Mouse (Mus musculus): ENCODE data around the gene Tpi1. TPM values are rescaled to one million over a fixed set of nuclear protein-coding genes. Genes with fewer than 3 reads are reported as not detected.

Gene Tpi1
- polyA plus RNA-seq, 1 experiment from 2014 or later = 1,127 TPM

GRCm38 (mm10) chr6:124828868-124829798, 15.0 kb upstream of the Tpi1 start, which contains the start of the genes Usp5 and Cdca3:
Gene Usp5, minus strand, starts transcription at chr6:124829484.
Gene Cdca3, plus strand, starts transcription at chr6:124829547.
- under 1% methylated on average over 55 of the region's 55 CpGs for WGBS
- peaks cover 16% of the 10 kb centered on the region for H3K4me1 ChIP-seq (replicated peaks)
- peaks cover 25% of the 10 kb centered on the region for H3K36me3 ChIP-seq
- H3K9me3 ChIP-seq = no peaks in the 10 kb centered on the region
- peak; percentile 94 for ATAC-seq
- H3K4me2 ChIP-seq (replicated peaks) = peak within 1 kb of the TSS; percentile 90
- no peaks in the 10 kb centered on the region for H3K27me3 ChIP-seq (replicated peaks)
- peak within 1 kb of the TSS; percentile 94 for H3K27ac ChIP-seq
- H3K9ac ChIP-seq = peak within 1 kb of the TSS; percentile 70
- peak within 1 kb of the TSS; percentile 54 for H3K4me3 ChIP-seq (replicated peaks)

- Histone ChIP-seq H3K4me1 (replicated peaks) (peaks cover 16% of the 10 kb centered on the region), H3K4me3 (replicated peaks) (peak overlapping the region; percentile 54), H3K36me3 (peaks cover 33% of the 10 kb centered on the region), H3K4me2 (replicated peaks) (peak overlapping the region; percentile 76), H3K9ac (peak overlapping the region; percentile 54), H3K27ac (peak overlapping the region; percentile 13; the same call in 1 of the 2 replicates), H3K27me3 (replicated peaks) (no peaks in the 10 kb centered on the region), H3K9me3 (no peaks in the 10 kb centered on the region)
- WGBS = 23% methylated on average over 10 of the region's 10 CpGs
- no peak for ATAC-seq
These were observed 14.1 kb upstream of the Tpi1 start for GRCm38 (mm10) chr6:124828101-124828592.

GRCm38 (mm10) chr6:124822049-124822448, 8.0 kb upstream of the Tpi1 start:
- H3K9me3 ChIP-seq = no peaks in the 10 kb centered on the region
- 93% methylated on average over 4 of the region's 4 CpGs for WGBS
- no peak for ATAC-seq
- no peak overlapping the region for H3K4me2 ChIP-seq (replicated peaks)
- peaks cover 76% of the 10 kb centered on the region for H3K36me3 ChIP-seq
- no peak overlapping the region for H3K4me3 ChIP-seq (replicated peaks)
- H3K27ac ChIP-seq = no peak overlapping the region
- no peaks in the 10 kb centered on the region for H3K4me1 ChIP-seq (replicated peaks)
- H3K27me3 ChIP-seq (replicated peaks) = no peaks in the 10 kb centered on the region
- no peak overlapping the region for H3K9ac ChIP-seq

- Histone ChIP-seq H3K4me3 (replicated peaks) (no peak overlapping the region), H3K4me1 (replicated peaks) (no peaks in the 10 kb centered on the region), H3K36me3 (peaks cover 77% of the 10 kb centered on the region), H3K9me3 (no peaks in the 10 kb centered on the region), H3K9ac (no peak overlapping the region), H3K27me3 (replicated peaks) (no peaks in the 10 kb centered on the region), H3K27ac (no peak overlapping the region), H3K4me2 (replicated peaks) (no peak overlapping the region)
- 94% methylated on average over 5 of the region's 5 CpGs for WGBS
- no peak for ATAC-seq
These were observed 6.8 kb upstream of the Tpi1 start for GRCm38 (mm10) chr6:124820891-124821290.

- H3K4me2 ChIP-seq (replicated peaks) = no peak overlapping the region
- peaks cover 57% of the 10 kb centered on the region for H3K36me3 ChIP-seq
- H3K4me3 ChIP-seq (replicated peaks) = no peak overlapping the region
- H3K9ac ChIP-seq = no peak overlapping the region
- WGBS = 88% methylated on average over 8 of the region's 8 CpGs
- H3K27ac ChIP-seq = no peak overlapping the region
- no peaks in the 10 kb centered on the region for H3K9me3 ChIP-seq
- no peak for ATAC-seq
- H3K4me1 ChIP-seq (replicated peaks) = peaks cover 13% of the 10 kb centered on the region
- no peaks in the 10 kb centered on the region for H3K27me3 ChIP-seq (replicated peaks)
These were observed 3.9 kb upstream of the Tpi1 start for GRCm38 (mm10) chr6:124817971-124818370.

- Histone ChIP-seq H3K4me1 (replicated peaks) (peaks cover 15% of the 10 kb centered on the region), H3K27me3 (replicated peaks) (no peaks in the 10 kb centered on the region), H3K27ac (no peak overlapping the region), H3K4me2 (replicated peaks) (no peak overlapping the region), H3K4me3 (replicated peaks) (no peak overlapping the region), H3K9me3 (no peaks in the 10 kb centered on the region), H3K36me3 (peaks cover 53% of the 10 kb centered on the region), H3K9ac (no peak overlapping the region)
- no peak for ATAC-seq
- 97% methylated on average over 8 of the region's 8 CpGs for WGBS
These were observed 3.5 kb upstream of the Tpi1 start for GRCm38 (mm10) chr6:124817563-124817962.

- H3K27ac ChIP-seq = no peak overlapping the region
- H3K4me2 ChIP-seq (replicated peaks) = no peak overlapping the region
- WGBS = 92% methylated on average over 11 of the region's 11 CpGs
- H3K9ac ChIP-seq = no peak overlapping the region
- ATAC-seq = no peak
- H3K9me3 ChIP-seq = no peaks in the 10 kb centered on the region
- H3K4me3 ChIP-seq (replicated peaks) = no peak overlapping the region
- peaks cover 50% of the 10 kb centered on the region for H3K36me3 ChIP-seq
- H3K27me3 ChIP-seq (replicated peaks) = no peaks in the 10 kb centered on the region
- peaks cover 20% of the 10 kb centered on the region for H3K4me1 ChIP-seq (replicated peaks)
These were observed 3.0 kb upstream of the Tpi1 start for GRCm38 (mm10) chr6:124817125-124817524.

- Histone ChIP-seq H3K9ac (no peak overlapping the region), H3K36me3 (peaks cover 50% of the 10 kb centered on the region), H3K4me3 (replicated peaks) (no peak overlapping the region), H3K4me2 (replicated peaks) (no peak overlapping the region), H3K27me3 (replicated peaks) (no peaks in the 10 kb centered on the region), H3K4me1 (replicated peaks) (peaks cover 25% of the 10 kb centered on the region), H3K9me3 (no peaks in the 10 kb centered on the region), H3K27ac (no peak overlapping the region)
- ATAC-seq = no peak
- 79% methylated on average over 4 of the region's 4 CpGs for WGBS
These were observed 2.5 kb upstream of the Tpi1 start for GRCm38 (mm10) chr6:124816611-124817010.

GRCm38 (mm10) chr6:124814858-124815774, 1.0 kb upstream of the Tpi1 start:
- H3K9ac ChIP-seq = no peak overlapping the region
- peak; percentile 2; the same call in 1 of the 2 replicates for ATAC-seq
- H3K4me3 ChIP-seq (replicated peaks) = no peak overlapping the region
- no peaks in the 10 kb centered on the region for H3K27me3 ChIP-seq (replicated peaks)
- peaks cover 29% of the 10 kb centered on the region for H3K4me1 ChIP-seq (replicated peaks)
- peak overlapping the region; percentile 79 for H3K4me2 ChIP-seq (replicated peaks)
- no peak overlapping the region for H3K27ac ChIP-seq
- H3K9me3 ChIP-seq = no peaks in the 10 kb centered on the region
- WGBS = 56% methylated on average over 9 of the region's 9 CpGs
- peaks cover 45% of the 10 kb centered on the region for H3K36me3 ChIP-seq

GRCm38 (mm10) chr6:124814448-124814847, 352 bp upstream of the Tpi1 start:
- Histone ChIP-seq H3K4me2 (replicated peaks) (peak overlapping the region; percentile 79), H3K9me3 (no peaks in the 10 kb centered on the region), H3K27ac (peak overlapping the region; percentile 36), H3K27me3 (replicated peaks) (no peaks in the 10 kb centered on the region), H3K4me1 (replicated peaks) (peaks cover 36% of the 10 kb centered on the region), H3K4me3 (replicated peaks) (peak overlapping the region; percentile 71), H3K9ac (peak overlapping the region; percentile 31; the same call in 1 of the 2 replicates), H3K36me3 (peaks cover 42% of the 10 kb centered on the region)
- 39% methylated on average over 8 of the region's 8 CpGs for WGBS
- peak; percentile 36 for ATAC-seq

GRCm38 (mm10) chr6:124813496-124813895, 600 bp downstream of the Tpi1 start:
- Histone ChIP-seq H3K4me3 (replicated peaks) (peak overlapping the region; percentile 71), H3K9me3 (no peaks in the 10 kb centered on the region), H3K4me1 (replicated peaks) (peaks cover 36% of the 10 kb centered on the region), H3K36me3 (peaks cover 33% of the 10 kb centered on the region), H3K4me2 (replicated peaks) (peak overlapping the region; percentile 79), H3K27ac (peak overlapping the region; percentile 94), H3K27me3 (replicated peaks) (no peaks in the 10 kb centered on the region), H3K9ac (peak overlapping the region; percentile 81)
- peak; percentile 60 for ATAC-seq
- 0% methylated on average over 18 of the region's 18 CpGs for WGBS

- H3K36me3 ChIP-seq = peaks cover 26% of the 10 kb centered on the region
- peak overlapping the region; percentile 79 for H3K4me2 ChIP-seq (replicated peaks)
- no peak for ATAC-seq
These were observed 1.2 kb downstream of the Tpi1 start for GRCm38 (mm10) chr6:124812848-124813247.

More at GRCm38 (mm10) chr6:124812848-124813247, 1.2 kb downstream of the Tpi1 start:
- peaks cover 36% of the 10 kb centered on the region for H3K4me1 ChIP-seq (replicated peaks)
- H3K4me3 ChIP-seq (replicated peaks) = peak overlapping the region; percentile 71
- 9% methylated on average over 9 of the region's 9 CpGs for WGBS
- peak overlapping the region; percentile 81 for H3K9ac ChIP-seq
- peak overlapping the region; percentile 94 for H3K27ac ChIP-seq
- H3K9me3 ChIP-seq = no peaks in the 10 kb centered on the region
- H3K27me3 ChIP-seq (replicated peaks) = no peaks in the 10 kb centered on the region
